Mouse (Mus musculus) heart, adult 2 months (tissue): ENCODE data around the gene Ap1m1.

Experiments used
- CTCF ChIP-seq: fragments of 200-600 bp; IDR thresholded peaks from 2 replicates; pipeline ENCODE4 v1.8.1; 2022; ENCODE audit warnings: antibody characterized with exemption, mild to moderate bottlenecking, moderate library complexity
- EP300 ChIP-seq: fragments of 200-500 bp; IDR thresholded peaks from 2 replicates; pipeline ENCODE4 v1.6.1; 2011; ENCODE audit warnings: low read depth, low read length, control low read depth; ENCODE audit not compliant: insufficient read depth
- POLR2A ChIP-seq: fragments of 200-500 bp; IDR thresholded peaks from 2 replicates; pipeline ENCODE4 v1.6.1; 2011; ENCODE audit warnings: mild to moderate bottlenecking, low read depth, low read length, control low read depth; ENCODE audit not compliant: insufficient read depth

GRCm38 (mm10) chr8:72244610-72245009 lies 4.8 kb downstream of the Ap1m1 start:
- TF ChIP-seq CTCF (no peak), POLR2A (no peak), EP300 (no peak)
